Mouse (Mus musculus) left cerebral cortex, adult 9 months (tissue): ENCODE results near the gene Gab1.
A peak's percentile ranks its signal among the peaks of the same experiment; 100 is the strongest.

ENCODE experiments used
- DNase-seq, 2 experiments: peaks; one replicate each; pipeline ENCODE4 v3.0.0; 2022; ENCODE audit warnings: low spot score in 2 of 2

Gene Gab1

DNA sequence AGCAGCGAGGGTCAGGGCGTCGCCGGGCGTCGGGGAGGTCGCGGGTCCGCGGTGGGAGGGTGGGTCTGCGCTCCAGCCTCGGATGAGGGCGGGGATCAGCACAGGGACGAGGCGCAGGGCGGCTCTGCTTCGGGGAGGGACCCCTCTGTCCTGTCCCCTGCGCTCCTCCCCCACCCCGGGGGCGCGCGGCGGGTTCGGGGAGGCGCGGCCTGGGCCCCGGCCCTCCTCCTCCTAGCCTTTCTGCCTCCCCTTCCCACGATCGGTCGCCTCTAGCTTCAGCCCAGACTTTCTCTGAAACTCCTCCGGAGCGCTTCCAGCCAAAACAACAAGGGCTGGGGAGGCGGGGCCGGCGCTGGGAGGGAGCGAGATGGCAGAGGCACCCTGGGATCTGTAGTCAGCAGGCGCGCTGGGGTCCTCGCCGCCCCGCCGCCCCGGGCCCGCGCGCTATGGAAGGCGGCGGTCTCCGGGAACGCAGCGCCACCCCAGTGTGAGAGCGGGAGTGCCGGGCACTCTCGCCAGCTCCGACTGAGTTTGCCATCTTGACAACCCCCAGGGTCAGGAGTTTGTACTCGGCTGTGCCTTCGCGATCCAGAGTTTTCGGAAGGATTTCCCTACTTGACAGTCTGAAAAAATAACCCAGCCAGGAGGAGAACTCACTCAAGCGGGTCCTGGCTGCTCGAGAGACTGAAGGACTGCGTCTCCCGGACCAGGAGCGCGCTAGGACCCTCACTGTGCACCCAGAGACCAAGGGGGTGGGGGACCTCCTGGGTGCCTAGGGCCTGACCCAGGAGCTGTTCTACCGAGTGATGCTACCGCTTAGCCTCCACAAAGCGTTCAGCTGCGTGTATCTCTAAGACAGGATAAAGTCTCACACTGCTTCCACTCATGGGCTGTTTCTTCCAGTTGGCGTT is at the start of gene Gab1:
TSS of gene Gab1 (minus strand) at position 324 of the 911 bp plus-strand sequence.
- DNase-seq: peak; percentile 51 to 78

DNA sequence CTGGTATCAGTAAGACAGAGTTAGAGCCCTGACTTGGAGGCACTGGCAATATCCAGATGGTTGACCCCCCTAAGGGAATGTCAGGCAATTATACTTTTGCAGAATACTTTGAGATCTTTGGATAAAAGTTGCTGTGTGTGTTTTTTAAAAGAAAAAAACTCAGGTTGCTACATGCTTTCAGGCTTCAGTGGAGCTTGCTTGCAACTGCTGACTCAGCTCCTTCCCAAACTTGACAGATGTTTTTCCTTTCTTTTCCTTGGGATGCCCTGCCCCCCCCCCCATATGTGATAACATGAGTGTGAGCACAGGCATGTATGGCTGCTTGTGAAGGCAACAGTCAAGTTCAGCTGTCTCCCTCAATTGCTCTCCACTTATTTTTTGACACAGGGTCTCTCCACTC is 48.5 kb upstream of the Gab1 start:
- DNase-seq: no peak

DNA sequence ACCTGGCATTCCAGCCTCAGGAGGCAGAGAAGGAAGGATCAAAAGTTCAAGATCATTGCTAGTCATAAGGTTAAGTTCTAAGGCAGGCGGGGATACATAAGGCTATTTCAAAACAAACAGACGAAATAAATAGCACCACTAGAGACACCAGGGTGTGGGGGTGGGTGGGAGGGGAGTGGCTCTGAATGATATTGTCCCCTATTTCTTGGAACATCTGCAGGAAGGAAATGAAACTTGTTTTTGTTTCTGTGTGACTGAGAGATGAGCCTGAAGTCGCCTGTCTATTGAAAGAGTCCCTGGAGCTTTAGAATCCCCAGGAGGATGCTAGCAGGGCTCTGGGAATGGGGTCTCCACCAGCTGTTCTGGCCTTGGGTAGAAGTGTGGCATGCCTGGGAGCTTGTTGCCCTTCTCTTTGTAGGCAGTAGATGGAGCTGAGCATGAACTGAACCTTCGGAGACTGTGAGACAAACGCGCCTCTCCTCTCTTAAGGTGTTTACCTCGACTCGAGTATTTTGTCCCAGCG is 43.5 kb upstream of the Gab1 start:
- DNase-seq: no peak

DNA sequence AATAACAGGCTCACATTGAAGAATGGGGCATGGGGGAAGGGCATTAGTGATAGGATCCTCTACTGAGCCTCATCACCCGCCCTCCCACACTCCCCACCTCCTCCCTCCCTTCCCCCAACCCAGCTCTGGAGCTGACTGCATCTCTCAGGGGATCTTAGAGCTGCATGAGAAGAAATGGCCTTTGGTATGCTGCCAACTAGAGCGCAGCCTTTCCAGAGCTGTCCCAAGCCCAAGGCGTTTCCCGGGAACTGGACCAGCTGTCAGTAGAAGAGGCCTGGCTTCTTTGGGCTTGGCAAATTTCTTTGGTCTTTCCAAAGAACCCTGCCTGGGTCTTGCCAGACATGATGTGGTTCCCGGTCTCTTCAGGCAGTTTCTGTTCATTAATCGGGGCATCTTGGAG is 42.3 kb upstream of the Gab1 start:
- DNase-seq: peak; percentile 15 to 35

GRCm38 (mm10) chr8:80919130-80919529 is 38.8 kb upstream of the Gab1 start:
- DNase-seq: no peak

DNA sequence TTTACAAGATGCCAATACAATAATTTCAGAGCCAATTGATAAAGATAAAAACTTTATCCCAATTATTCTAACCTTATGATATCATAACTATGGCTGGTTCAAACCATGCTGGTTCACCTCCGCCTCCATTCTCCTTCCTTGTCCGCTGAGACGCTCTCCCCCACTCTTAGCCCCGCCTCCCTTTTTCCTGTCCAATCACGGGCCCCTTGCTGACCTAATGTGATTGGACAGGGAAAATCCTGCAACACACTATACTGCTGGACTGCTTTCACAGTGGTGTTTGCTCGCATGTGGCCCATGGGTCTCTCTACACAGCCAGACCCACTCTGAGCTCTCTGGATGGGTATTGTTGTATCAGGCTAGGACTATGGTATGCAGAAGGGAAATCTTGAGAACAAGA is 38.2 kb upstream of the Gab1 start:
- no peak for DNase-seq

DNA sequence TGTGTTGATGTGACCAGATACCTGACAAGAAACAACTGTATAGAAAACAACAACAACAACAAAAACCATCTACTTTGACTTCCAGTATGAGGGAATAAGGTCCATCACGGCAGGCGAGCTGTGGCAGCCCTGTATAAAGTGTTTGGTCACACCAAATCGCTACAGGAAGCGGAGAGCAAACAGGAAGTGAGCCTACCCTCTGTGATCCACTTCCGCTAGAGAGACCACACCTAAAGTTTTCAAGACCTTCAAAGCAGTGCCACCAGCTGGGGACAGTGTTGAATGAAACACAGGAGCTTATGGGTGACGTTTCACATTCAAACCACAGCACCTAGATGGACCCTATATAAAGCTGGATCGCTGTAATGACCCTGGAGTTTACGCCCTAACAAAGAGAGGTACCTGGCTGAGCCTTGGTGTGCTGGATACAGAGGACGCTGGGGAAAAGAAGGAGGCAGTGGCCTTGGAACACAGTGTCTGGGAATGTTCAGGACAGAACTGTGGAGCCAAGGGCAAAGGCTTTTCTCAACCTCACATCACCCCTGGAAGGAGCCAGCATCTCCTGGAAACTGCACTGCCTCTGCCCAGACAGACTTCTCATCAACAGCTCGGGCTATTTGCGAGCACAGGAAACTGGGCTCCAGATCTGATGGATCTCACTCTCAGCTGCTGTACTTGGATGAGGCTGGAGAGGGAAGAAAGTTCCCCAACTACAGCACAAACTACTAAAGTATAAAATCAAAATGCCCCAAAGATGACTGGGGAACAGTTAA is 36.3 kb upstream of the Gab1 start:
- no peak for DNase-seq

GRCm38 (mm10) chr8:80913016-80913748 is 32.9 kb upstream of the Gab1 start:
- no peak for DNase-seq

DNA sequence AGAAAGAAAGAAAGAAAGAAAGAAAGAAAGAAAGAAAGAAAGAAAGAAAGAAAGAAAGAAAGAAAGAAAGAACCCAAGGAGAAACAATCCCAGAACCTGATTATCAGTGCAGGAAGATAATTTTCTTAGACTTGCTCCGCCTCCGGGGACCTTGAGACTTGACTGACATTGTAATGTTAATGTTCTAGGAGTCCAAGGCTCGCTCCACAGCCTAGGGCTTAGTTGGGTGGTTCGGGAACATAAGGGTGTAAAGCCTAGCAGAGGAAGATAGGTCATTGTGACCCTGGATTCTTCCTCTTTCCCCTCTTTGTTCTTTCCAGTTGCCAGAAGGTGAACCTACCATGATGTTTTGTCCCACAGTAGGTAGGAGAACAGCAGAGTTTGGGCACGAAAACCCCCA is 31.1 kb upstream of the Gab1 start:
- DNase-seq: no peak

DNA sequence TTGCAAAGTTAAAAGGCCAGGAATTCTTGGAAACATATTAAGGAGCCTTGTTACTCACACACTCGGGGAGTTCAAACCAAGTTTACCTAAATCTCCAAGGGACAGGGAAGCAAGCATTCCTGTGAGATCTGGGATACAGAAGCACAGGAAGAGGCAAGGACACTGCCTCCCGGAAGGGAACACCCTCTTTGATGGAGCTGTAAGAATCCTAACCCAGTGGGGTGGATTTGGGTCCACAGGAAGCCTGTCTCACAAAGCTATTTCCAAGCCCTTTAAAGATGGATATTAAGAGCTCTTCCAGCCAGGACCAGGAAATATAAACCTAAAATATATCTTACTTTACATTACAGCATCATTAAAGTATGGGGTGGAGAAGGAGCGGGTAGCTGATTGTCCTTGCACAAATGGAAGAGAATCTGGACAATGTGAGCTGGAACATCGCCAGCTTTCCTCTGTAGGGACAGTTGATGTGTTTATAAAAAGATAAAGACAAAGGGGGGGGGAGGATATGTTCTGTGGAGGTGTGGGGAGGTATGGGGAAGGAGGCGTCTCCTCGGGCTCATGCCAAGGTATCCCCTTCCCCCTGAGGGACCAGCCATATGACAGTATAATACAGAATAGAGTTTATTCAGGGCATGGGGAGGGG is 28.1 kb upstream of the Gab1 start:
- no peak for DNase-seq

- DNase-seq: no peak
Measured at GRCm38 (mm10) chr8:80902354-80902753, 22.0 kb upstream of the Gab1 start.

- no peak for DNase-seq
Measured at GRCm38 (mm10) chr8:80899364-80899763, 19.0 kb upstream of the Gab1 start.

GRCm38 (mm10) chr8:80896026-80896425 is 15.7 kb upstream of the Gab1 start:
- no peak for DNase-seq

DNA sequence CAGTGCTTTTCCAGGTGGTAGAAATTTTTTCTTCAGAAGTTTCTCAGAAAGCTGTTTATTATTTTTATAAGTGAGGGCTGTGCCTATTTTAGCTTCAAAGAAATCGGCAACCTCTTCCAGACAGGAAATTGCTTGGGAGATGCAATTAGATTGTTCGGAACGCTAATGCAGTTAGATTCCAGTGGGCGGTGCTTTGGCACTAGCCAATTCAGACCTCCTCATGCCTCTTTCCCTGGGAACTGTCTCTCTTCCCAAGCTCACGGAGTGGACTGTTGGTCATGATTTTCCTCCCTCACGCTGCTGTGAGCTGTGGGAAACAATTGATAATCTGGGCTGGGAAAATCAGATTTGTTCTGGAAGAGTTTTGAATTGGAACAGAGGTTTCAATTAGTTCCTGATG is 15.1 kb upstream of the Gab1 start:
- DNase-seq: no peak

GRCm38 (mm10) chr8:80894528-80894927 is 14.2 kb upstream of the Gab1 start:
- DNase-seq: no peak

DNA sequence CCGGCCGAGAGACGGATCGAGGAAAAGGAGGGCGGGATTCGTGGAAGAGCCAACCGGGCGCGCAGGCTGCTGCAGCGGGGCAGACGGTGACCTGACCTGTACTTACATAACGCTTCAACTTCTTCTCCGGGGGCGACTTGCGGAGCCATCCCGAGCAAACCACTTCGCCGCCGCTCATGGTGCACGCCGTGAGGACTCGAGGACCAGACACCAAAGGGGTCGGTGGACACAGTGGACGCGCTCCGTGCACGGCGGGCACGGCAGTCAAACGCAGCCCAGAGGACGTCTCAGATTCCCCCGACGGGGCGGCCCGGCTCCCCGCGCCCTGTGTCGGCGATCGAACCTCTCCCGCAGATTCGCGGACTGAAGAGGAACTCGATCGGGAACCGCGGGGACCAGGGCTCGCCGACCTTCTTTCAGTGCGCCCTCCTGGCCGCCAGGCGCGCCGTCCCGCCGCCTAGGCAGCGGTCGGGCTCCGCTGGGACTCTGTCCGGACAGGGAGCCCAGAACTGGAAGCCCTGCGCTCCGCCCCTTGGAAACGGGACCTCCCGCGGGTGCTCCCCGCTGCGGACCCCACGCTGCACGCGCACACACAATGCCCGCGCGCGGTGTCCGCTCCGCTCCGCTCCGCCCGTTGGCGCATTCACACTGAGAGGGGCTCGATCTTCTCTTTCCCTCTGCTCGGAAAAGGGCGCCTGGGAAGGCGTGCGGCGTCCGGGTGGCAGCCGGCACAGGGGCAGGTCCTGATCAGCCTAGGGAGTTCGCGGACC is 708 bp downstream of the Gab1 start:
- no peak for DNase-seq

GRCm38 (mm10) chr8:80878801-80879425 is 1.4 kb downstream of the Gab1 start:
- peak in 1 of 2 experiments; percentile 36 for DNase-seq

DNA sequence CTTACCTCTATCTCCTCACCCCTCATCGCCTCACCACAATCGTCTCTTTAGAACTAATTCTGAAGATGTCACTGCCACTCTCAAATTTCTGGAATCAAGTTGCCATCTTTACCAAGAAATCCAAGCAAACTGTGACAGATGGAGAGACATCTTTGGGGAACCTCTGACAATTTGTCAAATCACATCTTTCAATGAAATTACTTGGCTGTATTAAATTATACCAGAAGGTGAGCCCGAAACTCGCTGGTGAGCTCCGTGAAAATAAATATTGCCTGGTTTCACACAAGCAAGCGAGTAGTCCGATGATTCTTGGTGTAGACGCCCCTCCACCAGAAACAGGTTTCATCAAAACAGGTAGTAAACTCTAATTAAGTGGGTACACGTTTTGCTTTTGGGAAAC is 2.2 kb downstream of the Gab1 start:
- DNase-seq: no peak

GRCm38 (mm10) chr8:80875537-80875936 is 4.8 kb downstream of the Gab1 start:
- no peak for DNase-seq

- DNase-seq: no peak
Measured at GRCm38 (mm10) chr8:80873723-80874427, 6.4 kb downstream of the Gab1 start.
